Mouse (Mus musculus): ENCODE results near the gene Supt3. TPM values are rescaled to one million over a fixed set of nuclear protein-coding genes. Genes with fewer than 3 reads are reported as not detected.

Gene Supt3
- total RNA-seq, 2 experiments from 2014 or later, result 16.3 TPM

DNA sequence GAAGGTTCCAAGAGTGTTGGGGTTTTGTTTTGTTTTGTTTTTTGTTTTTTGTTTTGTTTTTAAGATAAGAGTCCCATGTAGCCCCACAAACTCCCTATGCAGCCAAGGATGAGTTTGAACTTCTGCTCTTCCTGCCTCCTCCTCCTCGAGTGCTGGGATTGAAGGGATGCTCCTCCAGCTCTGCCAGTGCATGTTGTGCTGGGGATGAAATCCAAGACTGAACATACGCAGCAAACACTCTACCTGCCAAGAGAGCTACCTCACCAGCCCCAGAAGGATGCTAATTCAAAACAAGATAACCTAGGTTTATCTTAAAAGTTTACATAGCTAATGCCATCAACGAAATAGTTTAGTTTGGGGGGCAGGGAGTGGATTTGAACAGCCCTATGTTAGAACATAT, 276.4 kb downstream of the Supt3 start:
- no peak for DNase-seq (ENCODE audit: low spot score in 2 of 2)

DNA sequence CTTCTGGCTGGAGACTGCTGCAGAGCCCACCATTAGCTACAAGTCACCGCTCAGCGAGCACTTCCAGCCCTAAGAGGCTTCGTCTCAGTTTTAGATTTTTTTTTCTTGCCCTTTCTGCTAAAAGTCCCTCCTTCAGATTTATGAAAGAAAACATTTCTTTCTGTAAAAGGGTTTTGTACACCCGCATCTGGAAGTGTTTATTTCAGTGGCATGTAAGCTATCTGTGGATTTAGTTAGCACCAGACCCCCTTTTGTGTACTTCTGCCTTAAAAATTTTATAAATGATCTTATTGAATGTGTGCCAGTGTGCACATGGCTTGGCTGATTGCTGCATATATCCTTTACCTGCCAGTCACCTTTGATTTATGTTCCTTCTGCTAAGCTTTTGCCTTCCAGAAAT, 277.6 kb downstream of the Supt3 start:
- DNase-seq (ENCODE audit: low spot score in 2 of 2), result no peak

DNA sequence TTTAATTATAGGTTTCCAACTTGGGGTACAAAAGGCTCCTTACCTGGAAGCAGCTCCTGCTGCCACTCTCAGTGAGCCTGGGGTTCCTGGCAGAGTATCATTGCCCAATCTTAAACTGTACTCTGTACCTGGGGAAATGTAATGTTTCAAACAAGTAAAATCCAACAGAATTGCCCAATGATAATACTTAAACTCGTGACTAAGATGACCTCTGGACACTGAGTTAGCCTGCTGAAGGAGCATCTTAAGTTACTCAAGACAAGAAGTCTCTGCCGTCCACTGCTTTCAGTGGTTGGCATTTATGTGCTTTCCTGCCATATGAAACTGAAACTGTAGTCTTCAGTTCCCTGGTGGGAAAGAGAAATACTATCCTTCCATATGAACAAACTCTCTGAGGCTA, 279.9 kb downstream of the Supt3 start:
- no peak for DNase-seq (ENCODE audit: low spot score in 2 of 2)

DNA sequence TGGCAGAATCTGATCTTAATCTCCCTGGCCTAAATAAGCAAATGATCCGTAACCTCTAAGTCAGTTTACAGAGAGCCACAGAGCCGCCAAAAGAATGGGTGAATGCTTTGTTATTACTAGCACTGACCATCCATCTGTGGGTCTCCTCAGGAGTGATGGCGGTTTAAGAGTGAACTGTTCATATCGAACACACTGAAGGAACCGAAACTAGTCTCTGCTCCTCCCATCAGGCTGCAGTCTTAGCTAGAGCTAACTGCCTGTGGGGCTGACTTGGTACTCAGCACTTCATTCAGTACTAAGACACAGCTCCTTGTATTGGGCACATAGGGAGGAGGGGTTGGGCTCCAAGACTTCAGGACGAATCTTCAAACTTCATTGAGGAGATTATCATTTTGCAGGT, 280.8 kb downstream of the Supt3 start:
- DNase-seq (ENCODE audit: low spot score in 2 of 2), result no peak

GRCm38 (mm10) chr17:45058566-45059363, 281.8 kb downstream of the Supt3 start:
- DNase-seq (ENCODE audit: low spot score in 2 of 2), result no peak

- DNase-seq (ENCODE audit: low spot score in 2 of 2), result no peak
Observed at GRCm38 (mm10) chr17:45063776-45064175, 286.8 kb downstream of the Supt3 start.

GRCm38 (mm10) chr17:45065465-45065864, 288.5 kb downstream of the Supt3 start:
- DNase-seq (ENCODE audit: low spot score in 2 of 2), result no peak

DNA sequence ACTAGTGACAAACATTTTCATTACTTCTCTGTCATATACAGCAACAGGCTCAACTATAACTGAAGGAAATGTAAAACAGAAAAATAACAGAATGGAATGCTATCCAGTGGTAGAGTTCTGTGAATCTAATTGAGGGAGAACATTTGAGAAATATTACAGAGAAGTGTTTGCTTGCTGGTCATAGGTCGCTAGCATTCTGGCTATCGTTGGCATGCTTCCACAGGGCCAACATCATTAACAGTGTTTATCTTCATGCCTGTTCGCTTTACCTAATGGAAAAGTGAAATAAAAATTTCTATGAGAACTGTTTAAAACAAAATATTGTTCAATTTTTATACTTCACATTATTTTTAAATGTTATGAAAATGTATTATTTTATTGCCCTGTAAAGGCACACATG, 290.5 kb downstream of the Supt3 start:
- no peak for DNase-seq (ENCODE audit: low spot score in 2 of 2)

- DNase-seq (ENCODE audit: low spot score in 2 of 2), result no peak
Observed at GRCm38 (mm10) chr17:45068321-45068720, 291.4 kb downstream of the Supt3 start.

DNA sequence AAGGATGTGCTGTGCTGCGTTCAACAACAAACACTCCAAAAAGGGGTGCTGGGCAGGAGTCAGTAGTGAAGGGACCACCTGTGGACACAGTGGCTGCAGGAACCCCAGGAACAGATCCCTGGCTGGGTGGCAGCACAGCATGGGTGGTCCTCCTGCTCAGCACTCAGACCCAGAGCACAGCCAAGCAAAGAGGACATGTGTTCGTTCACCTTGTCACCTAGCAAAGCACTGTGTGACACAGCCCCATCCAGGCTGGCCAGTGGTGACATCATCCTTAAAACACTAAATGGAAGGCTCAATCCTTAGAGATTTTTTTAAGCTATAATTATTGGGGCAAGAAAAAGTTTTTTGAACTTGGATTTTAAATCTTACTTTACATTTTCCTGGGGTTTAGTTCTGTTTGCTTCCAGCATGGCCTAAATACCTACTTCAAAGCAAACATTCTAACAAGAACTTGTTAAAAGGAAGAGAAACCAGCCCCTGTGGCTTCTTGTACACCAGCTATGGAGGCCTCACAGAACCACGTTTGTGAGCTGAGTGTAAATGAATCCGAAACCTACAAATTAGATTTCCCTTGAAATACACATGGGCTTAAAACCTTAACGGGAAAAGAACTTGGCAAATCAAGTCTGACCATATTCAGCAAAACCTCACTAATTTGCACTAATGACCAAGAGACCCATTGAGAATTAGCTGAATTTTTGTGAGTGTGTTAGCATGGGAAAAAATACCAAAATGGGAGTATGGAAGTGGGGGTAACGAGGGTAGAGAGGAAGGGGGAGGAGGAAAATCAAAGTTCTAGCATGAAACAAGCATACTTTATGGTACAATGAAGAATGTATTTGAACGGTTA, 295.8 kb downstream of the Supt3 start:
- no peak for DNase-seq (ENCODE audit: low spot score in 2 of 2)

DNA sequence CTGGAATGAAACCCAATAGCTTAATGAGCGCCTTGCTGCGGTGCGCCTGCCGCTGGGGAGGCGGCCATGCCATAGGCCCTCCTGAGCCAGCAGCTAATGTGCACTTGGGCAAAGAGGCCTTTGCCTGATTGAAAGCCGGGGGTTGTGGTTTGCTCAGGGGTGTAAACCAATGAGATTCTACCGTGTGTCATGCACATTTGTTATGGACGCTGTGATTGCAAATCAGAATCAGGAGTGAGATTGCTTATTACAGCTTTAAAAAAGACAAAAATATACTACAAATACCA, 296.3 kb downstream of the Supt3 start:
- DNase-seq (ENCODE audit: low spot score in 2 of 2), result no peak

DNA sequence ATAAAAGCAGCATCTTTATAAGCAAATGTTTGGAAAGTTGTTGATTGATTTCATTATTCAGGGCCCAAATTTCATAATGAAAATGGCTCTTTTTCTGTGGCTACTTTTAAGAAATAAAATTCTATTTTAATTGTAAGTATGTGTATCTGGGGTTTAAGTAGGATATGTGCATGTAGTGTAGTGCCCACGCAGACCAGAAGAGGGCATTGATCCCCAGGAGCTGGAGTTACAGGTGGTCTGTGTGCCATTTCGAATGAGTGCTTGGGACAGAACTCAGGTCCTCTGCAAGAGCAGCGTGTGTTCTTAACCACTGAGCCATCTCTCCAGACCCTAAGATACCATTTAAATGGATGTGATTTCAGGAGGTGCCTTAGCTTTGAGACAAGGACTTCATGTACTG, 296.8 kb downstream of the Supt3 start:
- DNase-seq (ENCODE audit: low spot score in 2 of 2), result no peak

DNA sequence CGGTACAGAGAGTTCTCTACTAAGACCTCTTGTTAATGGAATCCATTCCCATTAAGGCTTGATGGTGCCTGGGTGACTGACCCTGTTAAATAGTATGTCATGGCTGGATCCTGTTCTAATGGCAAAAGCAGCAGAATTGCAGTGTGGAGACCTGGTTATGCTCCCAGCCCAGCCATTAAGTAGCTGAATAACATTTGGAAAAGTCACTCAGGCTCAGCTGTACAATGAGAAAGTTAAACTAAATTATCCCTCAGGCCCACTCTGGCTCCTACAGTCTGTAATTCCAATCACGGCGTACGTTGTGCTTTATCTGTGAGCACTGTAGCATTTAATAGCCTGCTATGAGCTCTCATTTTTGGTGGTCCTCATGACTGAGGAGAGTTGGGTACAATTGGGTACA, 300.0 kb downstream of the Supt3 start:
- no peak for DNase-seq (ENCODE audit: low spot score in 2 of 2)

- DNase-seq (ENCODE audit: low spot score in 2 of 2), result peak; percentile 43 to 73
Observed at GRCm38 (mm10) chr17:45077921-45078640, 301.1 kb downstream of the Supt3 start.

DNA sequence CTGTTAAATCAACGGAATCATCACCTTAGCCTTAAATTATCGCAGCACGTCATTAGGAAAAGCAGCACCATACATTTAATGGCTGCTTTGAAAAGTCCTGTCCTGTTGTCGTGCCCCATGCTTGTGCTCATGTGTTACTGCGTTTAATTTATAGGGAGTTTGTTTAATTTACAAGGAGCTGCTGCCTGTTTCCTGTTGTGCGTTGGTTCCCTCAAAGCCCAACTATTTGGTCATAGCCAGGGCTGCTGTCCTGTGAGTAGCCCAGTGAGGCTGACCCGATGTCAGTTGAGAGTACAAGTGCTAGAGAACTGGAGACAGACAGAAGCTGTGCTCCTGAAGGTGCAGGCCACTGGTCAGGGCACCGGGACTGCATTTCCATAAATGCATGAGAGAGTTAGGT, 304.6 kb downstream of the Supt3 start:
- no peak for DNase-seq (ENCODE audit: low spot score in 2 of 2)

GRCm38 (mm10) chr17:45081955-45082475, 305.1 kb downstream of the Supt3 start:
- no peak for DNase-seq (ENCODE audit: low spot score in 2 of 2)

DNA sequence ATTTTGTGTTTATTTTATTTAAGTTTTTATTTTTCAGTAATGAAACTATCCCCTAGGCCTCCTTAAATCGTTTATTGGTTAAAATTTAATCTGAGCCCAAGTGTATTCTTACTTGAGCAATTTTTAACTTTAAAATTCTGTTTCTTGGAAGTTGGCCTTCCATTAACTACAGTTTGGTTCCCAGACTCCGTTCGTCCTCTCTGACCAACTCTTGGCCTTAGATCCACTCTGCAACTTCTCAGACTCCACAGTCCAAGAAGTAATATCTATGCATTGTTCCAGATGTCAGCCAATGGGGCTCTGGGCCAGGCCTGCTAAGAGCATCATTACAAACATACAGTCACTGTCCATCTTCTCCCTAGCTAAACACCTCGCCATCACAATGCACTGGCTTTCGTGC, 309.4 kb downstream of the Supt3 start:
- DNase-seq (ENCODE audit: low spot score in 2 of 2), result no peak

GRCm38 (mm10) chr17:45087022-45087421, 310.1 kb downstream of the Supt3 start:
- no peak for DNase-seq (ENCODE audit: low spot score in 2 of 2)

DNA sequence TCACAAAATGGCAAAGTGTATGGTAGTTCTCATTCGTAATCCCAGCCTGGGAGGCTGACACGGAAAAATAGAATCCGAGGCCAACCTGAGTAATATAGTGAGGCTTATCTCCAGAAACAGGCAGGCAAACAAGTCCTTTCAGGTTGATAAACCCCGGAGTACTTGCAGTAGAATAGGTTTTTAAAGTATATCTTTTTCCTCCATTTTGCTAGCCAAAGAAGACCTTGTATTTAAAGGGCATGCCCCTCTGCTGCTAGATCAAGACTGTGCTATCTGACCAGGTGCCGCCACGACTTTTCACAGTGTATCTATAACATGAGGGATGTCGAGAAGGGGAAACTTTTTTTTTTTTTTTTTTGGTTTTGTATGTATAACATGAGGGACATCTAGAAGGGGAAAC, 324.1 kb downstream of the Supt3 start:
- no peak for DNase-seq (ENCODE audit: low spot score in 2 of 2)

DNA sequence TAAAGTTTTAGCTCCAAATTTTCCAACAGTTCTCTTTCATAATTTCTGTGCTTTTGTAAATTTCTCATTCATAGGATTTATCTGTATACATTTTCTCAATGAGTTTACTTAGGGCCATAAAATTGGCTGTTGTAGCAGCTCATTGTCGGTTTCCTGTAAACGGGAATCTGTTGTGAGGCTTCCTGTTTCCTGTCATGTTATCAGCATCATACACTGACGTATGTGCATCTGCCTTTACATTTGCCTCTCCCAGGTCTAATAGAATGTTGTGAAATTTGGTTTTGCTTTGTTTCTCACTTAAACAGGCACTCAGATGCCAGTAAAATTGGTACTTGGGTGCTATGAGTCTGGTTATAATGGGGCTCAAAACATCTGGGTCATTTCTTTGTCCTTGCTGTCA, 338.4 kb downstream of the Supt3 start:
- no peak for DNase-seq (ENCODE audit: low spot score in 2 of 2)

- peak in 1 of 2 experiments; percentile 70 for DNase-seq (ENCODE audit: low spot score in 2 of 2)
Observed at GRCm38 (mm10) chr17:45118565-45119471, 341.9 kb downstream of the Supt3 start.

Data from layer of hippocampus, adult 18-20 months (tissue).